8 mouse cellular contexts compared by ENCODE assay signal in genomic region chr5:103773100-103773552, GRCm38 (mm10).
DNase-seq lines count a peak whose midpoint lies in the region; ATAC-seq and TF ChIP-seq lines count a peak whose summit lies in the region.

No protein-coding gene starts in this region.

- no peak overlapping the region for H3K9ac ChIP-seq in forebrain, postnatal 0 days
- H3K9ac ChIP-seq in intestine, embryonic 15.5 days = no peak overlapping the region
- peak overlapping the region; percentile 46 for H3K9ac ChIP-seq in lung, embryonic 16.5 days (ENCODE audit: low read length)
- H3K9ac ChIP-seq in stomach, embryonic 14.5 days (replicated peaks; ENCODE audit: low read depth, low read length) = no peak overlapping the region

- H3K27ac ChIP-seq in left cerebral cortex, adult 2 months = peak overlapping the region; percentile 78
- peak overlapping the region; percentile 46 for H3K27ac ChIP-seq in forebrain, postnatal 0 days (ENCODE audit: low read depth, low read length)
- H3K27ac ChIP-seq in intestine, embryonic 15.5 days = peak overlapping the region; percentile 65; the same call in 1 of the 2 replicates
- peak overlapping the region; percentile 72 for H3K27ac ChIP-seq in lung, embryonic 16.5 days (ENCODE audit: low read length)
- H3K27ac ChIP-seq in stomach, embryonic 14.5 days (ENCODE audit: low read length) = peak overlapping the region; percentile 44; the same call in 1 of the 2 replicates

- intact Hi-C loops in left cerebral cortex, adult 2 months (cut with DNase I) = loop anchor here (2.0 kb wide), 1 partner anchor 18 kb away; no protein-coding TSS in a partner anchor
- intact Hi-C loops in left cerebral cortex, postnatal 4 days (cut with DNase I) = no loop called here

- no peak for DNase-seq in left cerebral cortex, adult 2 months (ENCODE audit: extremely low spot score in 1 of 2, low spot score in 2 of 2)
- DNase-seq in left cerebral cortex, postnatal 4 days = no peak
- peak; percentile 64 for DNase-seq in forebrain, postnatal 0 days
- DNase-seq in left cerebral cortex, adult 9 months (ENCODE audit: low spot score in 2 of 2) = no peak

- WGBS in forebrain, postnatal 0 days = 2% methylated on average over 5 of the region's 5 CpGs
- WGBS in intestine, embryonic 15.5 days = 16% methylated on average over 5 of the region's 5 CpGs
- 20% methylated on average over 5 of the region's 5 CpGs for WGBS in lung, embryonic 16.5 days
- 24% methylated on average over 5 of the region's 5 CpGs for WGBS in stomach, embryonic 14.5 days

- no peaks in the 10 kb centered on the region for H3K36me3 ChIP-seq in forebrain, postnatal 0 days (ENCODE audit: insufficient read depth)
- H3K36me3 ChIP-seq in intestine, embryonic 15.5 days = no peaks in the 10 kb centered on the region
- H3K36me3 ChIP-seq in lung, embryonic 16.5 days (ENCODE audit: control insufficient read depth, insufficient read depth, low read length) = no peaks in the 10 kb centered on the region
- no peaks in the 10 kb centered on the region for H3K36me3 ChIP-seq in stomach, embryonic 14.5 days (ENCODE audit: control insufficient read depth, insufficient read depth, low read length)

- no peaks in the 10 kb centered on the region for H3K27me3 ChIP-seq in forebrain, postnatal 0 days (ENCODE audit: insufficient read depth, low read length)
- H3K27me3 ChIP-seq in intestine, embryonic 15.5 days (replicated peaks) = no peaks in the 10 kb centered on the region
- no peaks in the 10 kb centered on the region for H3K27me3 ChIP-seq in lung, embryonic 16.5 days (ENCODE audit: control insufficient read depth, insufficient read depth, low read depth, low read length)
- no peaks in the 10 kb centered on the region for H3K27me3 ChIP-seq in stomach, embryonic 14.5 days (ENCODE audit: control insufficient read depth, insufficient read depth, low read length)

- peak overlapping the region; percentile 18; the same call in 1 of the 2 replicates for H3K4me2 ChIP-seq in forebrain, postnatal 0 days (ENCODE audit: low read depth)
- H3K4me2 ChIP-seq in intestine, embryonic 15.5 days (replicated peaks) = peak overlapping the region; percentile 40
- peak overlapping the region; percentile 23 for H3K4me2 ChIP-seq in lung, embryonic 16.5 days (ENCODE audit: low read depth, low read length)
- peak overlapping the region; percentile 10; the same call in 1 of the 2 replicates for H3K4me2 ChIP-seq in stomach, embryonic 14.5 days (replicated peaks; ENCODE audit: low read depth, low read length)

- TF ChIP-seq CTCF in left cerebral cortex, adult 2 months (IDR thresholded peaks at IDR 0.05) = no peak
- TF ChIP-seq CTCF in forebrain, postnatal 0 days (IDR thresholded peaks at IDR 0.05; ENCODE audit: low read depth) = no peak

- peaks cover 25% of the 10 kb centered on the region for H3K4me1 ChIP-seq in forebrain, postnatal 0 days (ENCODE audit: insufficient read depth)
- H3K4me1 ChIP-seq in intestine, embryonic 15.5 days (replicated peaks) = peaks cover 32% of the 10 kb centered on the region
- peaks cover 28% of the 10 kb centered on the region for H3K4me1 ChIP-seq in lung, embryonic 16.5 days (replicated peaks; ENCODE audit: control insufficient read depth, insufficient read depth, low read length)
- H3K4me1 ChIP-seq in stomach, embryonic 14.5 days (ENCODE audit: control insufficient read depth, insufficient read depth, low read length) = peaks cover 15% of the 10 kb centered on the region; the same call in 1 of the 2 replicates

- no peak overlapping the region; the same call in 1 of the 2 replicates for H3K4me3 ChIP-seq in left cerebral cortex, adult 2 months
- H3K4me3 ChIP-seq in forebrain, postnatal 0 days (ENCODE audit: low read depth, low read length) = no peak overlapping the region
- H3K4me3 ChIP-seq in intestine, embryonic 15.5 days (replicated peaks) = peak overlapping the region; percentile 5; the same call in 1 of the 2 replicates
- H3K4me3 ChIP-seq in lung, embryonic 16.5 days (ENCODE audit: low read length) = peak overlapping the region; percentile 9; the same call in 1 of the 2 replicates
- no peak overlapping the region for H3K4me3 ChIP-seq in stomach, embryonic 14.5 days (ENCODE audit: low read depth, low read length)

- ATAC-seq in forebrain, postnatal 0 days = peak; percentile 86
- ATAC-seq in intestine, embryonic 15.5 days = peak; percentile 51
- peak; percentile 84 for ATAC-seq in lung, embryonic 16.5 days (ENCODE audit: low read depth)
- no peak for ATAC-seq in stomach, embryonic 14.5 days (ENCODE audit: insufficient number of reproducible peaks, insufficient read depth, low FRiP score, low read depth)
- no peak for ATAC-seq in megakaryocyte progenitor cell, adult 5-6 weeks (replicated peaks; ENCODE audit: poor library complexity)

- no peaks in the 10 kb centered on the region for H3K9me3 ChIP-seq in forebrain, postnatal 0 days (ENCODE audit: low read length)
- H3K9me3 ChIP-seq in intestine, embryonic 15.5 days = no peaks in the 10 kb centered on the region
- H3K9me3 ChIP-seq in lung, embryonic 16.5 days (ENCODE audit: control insufficient read depth, low read length) = no peaks in the 10 kb centered on the region
- H3K9me3 ChIP-seq in stomach, embryonic 14.5 days (ENCODE audit: control insufficient read depth, low read depth, low read length) = no peaks in the 10 kb centered on the region

Comparison
In these comparisons a context has a peak if more than half of its experiments do, and no peak if none do; other contexts are left out.
1. H3K4me3 ChIP-seq: peak in intestine, embryonic 15.5 days (single experiment) and lung, embryonic 16.5 days (single experiment); none in left cerebral cortex, adult 2 months (single experiment), forebrain, postnatal 0 days (single experiment) and stomach, embryonic 14.5 days (single experiment).
2. ATAC-seq: peak in forebrain, postnatal 0 days (single experiment), intestine, embryonic 15.5 days (single experiment) and lung, embryonic 16.5 days (single experiment); none in stomach, embryonic 14.5 days (single experiment) and megakaryocyte progenitor cell, adult 5-6 weeks (single experiment).
3. Peak in every context shown above with its lines, with median percentiles within 50 percentile points of each other: H3K27ac ChIP-seq and H3K4me2 ChIP-seq.